Mouse (Mus musculus) E14TG2a.4 (cell line): ENCODE results near the gene Fbxo42.

ENCODE experiments used
- CTCF ChIP-seq: conservative IDR thresholded peaks from 2 replicates; pipeline ENCODE4 v1.5.1; 2014; ENCODE audit warnings: low read length
- NANOG ChIP-seq: IDR thresholded peaks from 2 replicates; pipeline ENCODE4 v1.6.1; 2014; ENCODE audit warnings: borderline replicate concordance, low read length, mixed read lengths
- POU5F1 ChIP-seq: IDR thresholded peaks from 2 replicates; pipeline ENCODE4 v1.6.1; 2014; ENCODE audit warnings: low read length, borderline replicate concordance

DNA sequence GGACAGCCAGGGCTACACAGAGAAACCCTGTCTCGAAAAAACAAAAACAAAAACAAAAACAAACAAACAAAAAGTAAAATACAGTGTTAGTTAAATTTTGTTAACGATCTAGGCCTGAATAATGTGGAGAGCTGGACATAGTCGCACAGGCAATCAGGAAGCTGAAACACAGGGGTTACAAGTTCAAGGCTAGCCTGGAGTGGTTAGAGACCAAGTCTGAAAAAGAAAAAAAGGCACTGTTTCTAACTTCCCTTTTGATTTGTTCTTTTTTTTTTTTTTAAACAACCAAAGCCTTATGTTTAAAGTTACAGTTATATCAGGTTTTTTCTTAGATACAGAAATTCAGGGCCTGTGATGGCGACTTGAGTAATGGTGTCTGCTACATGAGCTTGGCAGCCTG lies 12.5 kb downstream of the Fbxo42 start:
- no peak for TF ChIP-seq CTCF
- TF ChIP-seq POU5F1, result no peak
- no peak for TF ChIP-seq NANOG
